Mouse (Mus musculus): ENCODE results near the gene Iqcf6. TPM values are rescaled to one million over a fixed set of nuclear protein-coding genes. Genes with fewer than 3 reads are reported as not detected.
A peak's percentile ranks its signal among the peaks of the same experiment; 100 is the strongest.

Gene Iqcf6
- polyA plus RNA-seq, 1 experiment from 2014 or later: not detected

GRCm38 (mm10) chr9:106664856-106665255, 38.5 kb downstream of the Iqcf6 start:
- peaks cover 12% of the 10 kb centered on the region for H3K36me3 ChIP-seq (ENCODE audit: control insufficient read depth, insufficient read depth, low read length)
- 84% methylated on average over 6 of the region's 6 CpGs for WGBS
- no peak overlapping the region for H3K4me3 ChIP-seq (ENCODE audit: low read length)
- H3K9ac ChIP-seq (ENCODE audit: low read length): no peak overlapping the region
- H3K27me3 ChIP-seq (ENCODE audit: control insufficient read depth, insufficient read depth, low read depth, low read length): no peaks in the 10 kb centered on the region
- H3K4me1 ChIP-seq (replicated peaks; ENCODE audit: control insufficient read depth, insufficient read depth, low read length): no peaks in the 10 kb centered on the region
- H3K27ac ChIP-seq (ENCODE audit: low read length): no peak overlapping the region
- no peaks in the 10 kb centered on the region for H3K9me3 ChIP-seq (ENCODE audit: control insufficient read depth, low read length)
- H3K4me2 ChIP-seq (ENCODE audit: low read depth, low read length): no peak overlapping the region
- no peak for ATAC-seq (ENCODE audit: low read depth)

GRCm38 (mm10) chr9:106673860-106674259, 47.5 kb downstream of the Iqcf6 start:
- no peak for ATAC-seq (ENCODE audit: low read depth)
- Histone ChIP-seq H3K4me2 (ENCODE audit: low read depth, low read length) (no peak overlapping the region), H3K4me3 (ENCODE audit: low read length) (no peak overlapping the region), H3K36me3 (ENCODE audit: control insufficient read depth, insufficient read depth, low read length) (peaks cover 7% of the 10 kb centered on the region), H3K27ac (ENCODE audit: low read length) (no peak overlapping the region), H3K4me1 (replicated peaks; ENCODE audit: control insufficient read depth, insufficient read depth, low read length) (no peaks in the 10 kb centered on the region), H3K9me3 (ENCODE audit: control insufficient read depth, low read length) (no peaks in the 10 kb centered on the region), H3K27me3 (ENCODE audit: control insufficient read depth, insufficient read depth, low read depth, low read length) (no peaks in the 10 kb centered on the region), H3K9ac (ENCODE audit: low read length) (no peak overlapping the region)
- 87% methylated on average over 2 of the region's 2 CpGs for WGBS

GRCm38 (mm10) chr9:106675480-106675879, 49.1 kb downstream of the Iqcf6 start:
- 0% methylated on average over 1 of the region's 1 CpGs for WGBS
- Histone ChIP-seq H3K4me1 (replicated peaks; ENCODE audit: control insufficient read depth, insufficient read depth, low read length) (no peaks in the 10 kb centered on the region), H3K36me3 (ENCODE audit: control insufficient read depth, insufficient read depth, low read length) (peaks cover 10% of the 10 kb centered on the region), H3K9ac (ENCODE audit: low read length) (no peak overlapping the region), H3K9me3 (ENCODE audit: control insufficient read depth, low read length) (no peaks in the 10 kb centered on the region), H3K27ac (ENCODE audit: low read length) (no peak overlapping the region), H3K27me3 (ENCODE audit: control insufficient read depth, insufficient read depth, low read depth, low read length) (no peaks in the 10 kb centered on the region), H3K4me2 (ENCODE audit: low read depth, low read length) (no peak overlapping the region), H3K4me3 (ENCODE audit: low read length) (no peak overlapping the region)
- ATAC-seq (ENCODE audit: low read depth): peak; percentile 75

GRCm38 (mm10) chr9:106675965-106676364, 49.6 kb downstream of the Iqcf6 start:
- Histone ChIP-seq H3K4me1 (replicated peaks; ENCODE audit: control insufficient read depth, insufficient read depth, low read length) (no peaks in the 10 kb centered on the region), H3K27ac (ENCODE audit: low read length) (no peak overlapping the region), H3K36me3 (ENCODE audit: control insufficient read depth, insufficient read depth, low read length) (peaks cover 12% of the 10 kb centered on the region), H3K9me3 (ENCODE audit: control insufficient read depth, low read length) (no peaks in the 10 kb centered on the region), H3K4me2 (ENCODE audit: low read depth, low read length) (no peak overlapping the region), H3K27me3 (ENCODE audit: control insufficient read depth, insufficient read depth, low read depth, low read length) (no peaks in the 10 kb centered on the region), H3K4me3 (ENCODE audit: low read length) (no peak overlapping the region), H3K9ac (ENCODE audit: low read length) (no peak overlapping the region)
- WGBS: 66% methylated on average over 9 of the region's 9 CpGs
- peak; percentile 52; the same call in 1 of the 2 replicates for ATAC-seq (ENCODE audit: low read depth)

GRCm38 (mm10) chr9:106676571-106676970, 50.2 kb downstream of the Iqcf6 start:
- H3K4me3 ChIP-seq (ENCODE audit: low read length): no peak overlapping the region
- 75% methylated on average over 4 of the region's 4 CpGs for WGBS
- H3K9ac ChIP-seq (ENCODE audit: low read length): no peak overlapping the region
- no peaks in the 10 kb centered on the region for H3K4me1 ChIP-seq (replicated peaks; ENCODE audit: control insufficient read depth, insufficient read depth, low read length)
- no peak overlapping the region for H3K27ac ChIP-seq (ENCODE audit: low read length)
- no peaks in the 10 kb centered on the region for H3K9me3 ChIP-seq (ENCODE audit: control insufficient read depth, low read length)
- H3K27me3 ChIP-seq (ENCODE audit: control insufficient read depth, insufficient read depth, low read depth, low read length): no peaks in the 10 kb centered on the region
- ATAC-seq (ENCODE audit: low read depth): no peak
- no peak overlapping the region for H3K4me2 ChIP-seq (ENCODE audit: low read depth, low read length)
- H3K36me3 ChIP-seq (ENCODE audit: control insufficient read depth, insufficient read depth, low read length): peaks cover 8% of the 10 kb centered on the region

Other genes with a start within 250 kb of the Iqcf6 start
- 951 and 977 TPM in 2 replicates for gene Rpl29, start 197.1 kb upstream of the Iqcf6 start, polyA plus RNA-seq (2015; fragmentation: Nextera tagmentation; extraction: Ambion mirVana)
- 25.0 and 29.7 TPM in 2 replicates for gene Acy1, start 188.3 kb upstream of the Iqcf6 start, polyA plus RNA-seq (2015; fragmentation: Nextera tagmentation; extraction: Ambion mirVana)
- gene Abhd14b, start 179.1 kb upstream of the Iqcf6 start, polyA plus RNA-seq (2015; fragmentation: Nextera tagmentation; extraction: Ambion mirVana): 18.0 and 21.8 TPM in 2 replicates
- 52.8 and 56.0 TPM in 2 replicates for gene Abhd14a, start 178.9 kb upstream of the Iqcf6 start, polyA plus RNA-seq (2015; fragmentation: Nextera tagmentation; extraction: Ambion mirVana)
- gene Pcbp4, start 173.3 kb upstream of the Iqcf6 start, polyA plus RNA-seq (2015; fragmentation: Nextera tagmentation; extraction: Ambion mirVana): 58.6 and 60.7 TPM in 2 replicates
- gene Gpr62, start 160.6 kb upstream of the Iqcf6 start, polyA plus RNA-seq (2015; fragmentation: Nextera tagmentation; extraction: Ambion mirVana): 0.18 TPM in 2 replicates
- 39.4 and 39.8 TPM in 2 replicates for gene Rrp9, start 150.6 kb upstream of the Iqcf6 start, polyA plus RNA-seq (2015; fragmentation: Nextera tagmentation; extraction: Ambion mirVana)
- 4.7 and 6.0 TPM in 2 replicates for gene Parp3, start 149.6 kb upstream of the Iqcf6 start, polyA plus RNA-seq (2015; fragmentation: Nextera tagmentation; extraction: Ambion mirVana)
- gene Iqcf1, start 126.6 kb upstream of the Iqcf6 start, polyA plus RNA-seq (2015; fragmentation: Nextera tagmentation; extraction: Ambion mirVana): not detected in 2 replicates
- not detected in 2 replicates for gene Iqcf5, start 112.0 kb upstream of the Iqcf6 start, polyA plus RNA-seq (2015; fragmentation: Nextera tagmentation; extraction: Ambion mirVana)
- not detected in 2 replicates for gene Iqcf3, start 65.0 kb upstream of the Iqcf6 start, polyA plus RNA-seq (2015; fragmentation: Nextera tagmentation; extraction: Ambion mirVana)
- not detected in 2 replicates for gene Iqcf4, start 55.6 kb upstream of the Iqcf6 start, polyA plus RNA-seq (2015; fragmentation: Nextera tagmentation; extraction: Ambion mirVana)
- gene Grm2, start 29.5 kb downstream of the Iqcf6 start, polyA plus RNA-seq (2015; fragmentation: Nextera tagmentation; extraction: Ambion mirVana): not detected in 2 replicates
- 53.4 and 54.5 TPM in 2 replicates for gene Tex264, start 59.3 kb downstream of the Iqcf6 start, polyA plus RNA-seq (2015; fragmentation: Nextera tagmentation; extraction: Ambion mirVana)
- gene Rad54l2, start 162.6 kb downstream of the Iqcf6 start, polyA plus RNA-seq (2015; fragmentation: Nextera tagmentation; extraction: Ambion mirVana): 5.8 and 6.0 TPM in 2 replicates
- gene Dcaf1, start 195.3 kb downstream of the Iqcf6 start, polyA plus RNA-seq (2015; fragmentation: Nextera tagmentation; extraction: Ambion mirVana): 19.4 and 22.9 TPM in 2 replicates